Mouse (Mus musculus): ENCODE measurements around the gene Fnbp1l.

- TF ChIP-seq POLR2A (IDR thresholded peaks at IDR 0.05; ENCODE audit: insufficient read depth, low read length): no peak
- TF ChIP-seq CTCF (IDR thresholded peaks at IDR 0.05; ENCODE audit: low read depth, low read length): no peak
- no peak for TF ChIP-seq EP300 (IDR thresholded peaks at IDR 0.05; ENCODE audit: insufficient read depth, low read depth, low read length)
Measured at GRCm38 (mm10) chr3:122490574-122490973, 128.9 kb downstream of the Fnbp1l start.

All from ES-Bruce4 (cell line).